Mouse (Mus musculus) B cell, adult 2 months (primary cell): Measurements from ENCODE around the gene Nipal3.

ENCODE experiments used
- DNase-seq, 2 experiments: peaks; one replicate each; pipeline ENCODE4 v3.0.0; 2022

Gene Nipal3

DNA sequence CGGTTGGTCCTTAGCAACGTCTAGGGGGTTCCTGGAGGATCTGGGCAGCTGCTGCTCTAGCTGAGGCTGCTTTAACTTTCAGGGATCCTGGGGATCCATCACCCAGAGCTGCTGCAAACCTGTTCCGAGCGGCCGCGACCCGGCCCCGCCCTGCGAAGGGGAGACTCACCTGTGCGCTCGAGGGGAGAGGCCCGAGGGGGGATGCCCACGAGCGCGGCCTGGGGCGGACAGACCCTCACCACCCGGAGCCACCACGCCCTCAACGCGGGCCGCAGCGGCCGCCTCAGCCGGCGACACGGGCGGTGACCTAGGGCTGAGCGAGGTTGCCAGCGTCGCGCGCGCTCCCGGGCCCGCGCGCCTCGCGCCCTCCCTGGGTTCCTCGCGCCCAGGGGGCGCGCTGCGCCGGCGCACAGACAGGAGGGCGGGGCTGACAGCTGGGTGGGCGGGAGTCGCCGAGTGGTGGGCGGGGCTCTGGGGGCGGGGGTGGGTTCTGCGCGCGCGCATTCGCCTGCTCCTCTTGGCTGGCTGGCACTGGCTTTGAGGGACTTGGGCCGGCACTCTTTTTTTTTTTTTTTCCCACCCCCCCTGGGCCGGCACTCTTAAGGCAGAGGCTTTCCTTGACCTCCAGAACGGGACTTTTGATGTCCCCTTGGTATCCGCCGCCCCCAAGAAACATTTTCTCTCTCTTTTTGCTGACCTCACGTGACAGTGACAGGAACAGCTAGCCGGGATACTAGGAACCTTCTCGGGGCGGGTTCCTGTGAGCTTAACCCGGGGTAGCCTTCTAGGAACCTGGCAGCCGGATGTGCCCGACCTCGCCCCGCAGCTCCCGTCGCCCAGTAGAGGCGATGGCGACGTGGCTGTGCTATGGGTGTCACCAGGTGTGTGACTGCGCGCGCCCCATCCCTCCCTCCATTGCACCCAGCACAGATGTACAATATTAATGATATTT is 61.1 kb downstream of the Nipal3 start, which contains the start of gene Rcan3:
Gene Rcan3 (minus strand): TSS at position 411 of the 952 bp plus-strand sequence.
- DNase-seq: peak; percentile 82 to 85

DNA sequence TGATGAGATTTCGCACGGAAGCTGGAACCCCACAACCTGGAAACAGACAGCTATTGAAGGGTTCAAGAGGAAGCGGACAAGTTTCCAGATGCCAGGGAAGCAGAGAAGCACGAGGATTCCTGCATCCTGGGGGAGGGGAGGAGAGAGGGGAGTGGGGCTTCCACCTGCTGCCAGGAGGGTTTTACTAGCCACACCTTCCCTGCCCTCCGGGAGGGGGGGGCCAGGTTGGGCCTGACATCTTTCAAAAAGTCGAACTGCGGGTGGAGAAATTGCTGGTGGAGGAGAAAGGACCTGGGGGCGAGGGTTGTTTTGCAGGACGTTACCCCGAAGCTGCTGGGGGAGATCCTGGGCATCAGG is 61.8 kb downstream of the Nipal3 start:
- no peak for DNase-seq

- DNase-seq: no peak
Observed at GRCm38 (mm10) chr4:135429990-135430760, 64.7 kb downstream of the Nipal3 start.

DNA sequence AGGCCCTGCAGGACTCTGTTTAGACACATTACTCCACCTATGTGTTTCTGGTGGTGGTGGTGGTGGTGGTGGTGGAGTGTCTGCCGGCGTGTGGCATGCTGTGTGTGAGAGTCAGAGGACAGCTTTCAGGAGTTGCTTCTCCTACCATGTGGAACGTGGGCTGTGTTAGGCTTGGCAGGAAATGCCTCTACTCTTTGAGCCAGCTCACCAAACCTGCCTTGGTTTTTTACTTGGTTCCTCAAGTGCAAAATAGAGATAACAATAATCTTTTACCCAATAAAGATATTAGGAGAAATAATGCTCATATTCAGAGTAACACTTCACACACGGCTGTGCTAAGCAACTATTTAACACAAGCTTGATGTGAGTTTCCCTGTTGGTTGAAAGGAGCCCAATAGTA is 65.5 kb downstream of the Nipal3 start:
- DNase-seq: no peak

GRCm38 (mm10) chr4:135426587-135426986 is 68.3 kb downstream of the Nipal3 start:
- no peak for DNase-seq

DNA sequence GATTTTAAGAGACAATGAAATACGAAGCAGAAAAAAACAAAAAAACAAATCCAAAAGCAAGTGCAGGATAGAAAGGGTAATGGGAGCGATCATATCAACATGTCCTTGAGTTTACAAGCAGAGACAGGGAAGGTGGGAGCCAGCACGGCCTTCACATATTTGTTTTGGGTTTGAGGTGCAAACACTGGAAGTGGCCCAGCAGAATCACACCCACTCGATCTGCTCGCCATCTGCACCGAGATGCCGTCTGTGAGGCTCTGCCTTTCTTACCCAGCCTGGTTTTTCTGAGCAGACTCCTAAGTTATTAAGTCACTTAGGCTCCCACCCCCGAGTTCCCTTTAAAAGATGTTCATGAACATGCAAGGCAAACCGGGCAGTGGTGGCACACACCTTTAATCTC is 69.2 kb downstream of the Nipal3 start:
- DNase-seq: no peak

DNA sequence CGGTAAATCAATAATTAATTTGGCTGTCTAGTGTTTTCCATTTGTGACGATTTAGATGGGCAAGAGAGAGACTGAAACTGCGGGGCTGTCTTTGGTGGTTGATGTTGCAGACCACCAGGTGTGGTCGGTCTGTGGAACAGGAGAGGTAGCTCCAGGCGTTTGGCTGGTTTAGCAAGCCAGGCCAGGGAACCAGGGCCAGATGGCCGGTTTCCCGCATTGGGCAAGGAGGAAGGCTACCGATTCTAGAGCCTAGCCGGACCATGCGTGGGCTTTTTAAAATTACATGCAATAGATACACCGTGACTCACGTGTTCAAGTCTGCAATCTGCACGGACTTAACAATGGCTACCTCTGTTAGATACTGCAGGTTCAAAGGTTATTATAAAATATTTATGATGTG is 73.9 kb downstream of the Nipal3 start:
- DNase-seq: no peak

- DNase-seq: no peak
Observed at GRCm38 (mm10) chr4:135420416-135420815, 74.4 kb downstream of the Nipal3 start.

DNA sequence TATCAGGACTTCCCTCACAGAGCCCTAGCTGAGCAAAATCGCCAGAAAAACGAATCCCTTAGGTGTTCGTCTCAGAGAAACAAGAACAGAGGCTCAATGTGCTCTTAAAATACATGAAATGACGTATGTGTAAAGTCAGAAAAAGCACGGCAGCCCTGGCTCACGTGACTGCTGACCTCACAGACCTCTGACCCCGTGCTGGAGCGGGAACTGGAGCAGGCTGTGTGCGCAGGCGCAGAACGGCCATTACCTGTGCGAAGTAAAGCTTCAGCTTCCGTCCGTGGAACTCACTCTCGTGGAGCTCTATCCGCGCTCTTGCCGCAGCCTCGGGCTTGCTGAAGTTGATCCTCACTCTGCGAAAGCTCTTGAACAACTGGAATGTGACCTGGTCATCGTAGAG is 74.8 kb downstream of the Nipal3 start:
- no peak for DNase-seq

DNA sequence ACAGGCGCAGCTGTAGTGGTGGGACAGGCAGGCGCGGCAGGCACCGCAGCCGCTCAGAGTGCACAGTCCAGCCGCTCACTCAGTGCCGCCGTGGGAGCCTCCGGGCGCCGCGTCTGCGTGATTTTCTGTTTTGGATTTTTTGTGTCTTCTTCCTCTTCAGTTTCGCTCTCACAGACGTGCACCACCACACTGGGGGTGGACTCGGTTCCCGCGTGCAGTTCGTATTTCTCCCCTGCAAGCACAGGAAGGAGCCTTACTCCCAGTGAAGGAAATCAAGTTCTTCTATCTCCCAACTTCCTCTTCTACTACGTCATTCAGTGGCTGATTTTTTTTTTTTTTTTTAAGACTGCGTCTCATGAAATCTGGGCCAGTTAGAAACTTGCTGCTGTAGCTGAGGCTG is 78.5 kb downstream of the Nipal3 start:
- no peak for DNase-seq

DNA sequence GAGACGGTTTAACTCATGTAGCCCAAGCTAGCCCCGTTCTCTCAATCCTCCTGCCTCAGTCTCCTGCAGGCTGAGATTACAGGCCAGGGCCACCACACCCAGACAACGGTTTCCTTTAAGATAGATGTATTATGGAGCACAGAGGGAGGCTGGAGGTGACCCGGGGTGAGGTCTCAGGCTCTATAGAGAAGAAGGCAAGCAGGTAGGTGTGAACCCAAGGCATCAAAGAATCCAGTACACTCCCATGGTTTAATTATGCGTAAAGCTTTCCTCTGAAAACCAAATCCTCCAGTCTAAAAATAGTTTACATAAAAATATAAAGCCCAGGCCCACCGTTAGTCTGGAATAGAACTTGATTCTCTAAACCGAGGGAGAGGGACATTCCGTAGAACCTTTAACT is 81.3 kb downstream of the Nipal3 start:
- DNase-seq: no peak

GRCm38 (mm10) chr4:135411633-135412032 is 83.2 kb downstream of the Nipal3 start:
- DNase-seq: peak; percentile 79 to 81

- DNase-seq: peak; percentile 10 to 14
Observed at GRCm38 (mm10) chr4:135406180-135406579, 88.7 kb downstream of the Nipal3 start.

GRCm38 (mm10) chr4:135404916-135405315 is 89.9 kb downstream of the Nipal3 start:
- DNase-seq: no peak

DNA sequence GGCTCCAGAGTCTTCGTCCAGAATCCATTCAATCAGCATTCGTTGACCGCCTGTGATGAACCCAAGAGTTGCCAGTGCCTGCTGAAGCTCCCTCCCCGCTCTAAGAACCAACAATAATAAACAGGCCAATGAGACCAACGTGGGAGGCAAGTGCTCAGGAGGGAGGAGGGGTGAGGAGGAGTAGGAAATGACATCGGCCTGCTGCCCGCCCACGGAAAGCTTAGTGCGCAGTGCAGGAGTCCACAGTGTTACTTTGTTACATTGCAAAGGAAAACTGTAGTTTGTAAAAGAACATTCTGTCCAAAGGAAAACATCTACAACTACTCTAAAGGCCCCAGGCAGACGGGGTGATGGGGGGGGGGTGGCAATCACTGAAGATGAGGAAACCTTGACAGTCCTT is 90.8 kb downstream of the Nipal3 start:
- DNase-seq: no peak

DNA sequence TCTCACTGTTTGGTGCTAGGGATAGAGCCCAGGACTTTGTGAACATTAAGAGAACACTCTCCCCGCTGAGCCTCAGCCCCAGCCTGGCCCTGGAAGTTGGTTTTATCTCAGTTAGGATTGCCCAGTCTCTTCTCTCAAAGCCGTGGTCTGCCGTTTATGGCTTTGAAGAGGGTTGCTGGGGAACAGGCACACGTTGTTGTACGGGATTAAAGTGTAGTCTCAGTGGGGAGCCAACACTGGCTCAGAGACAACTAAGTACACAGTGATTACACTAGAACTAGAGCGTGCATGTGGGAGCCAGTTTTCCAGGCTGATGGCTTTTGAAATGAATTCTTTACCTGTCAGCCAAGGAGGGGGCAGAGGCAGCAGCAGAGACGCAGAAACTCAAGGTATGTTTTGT is 93.0 kb downstream of the Nipal3 start:
- DNase-seq: no peak

- DNase-seq: no peak
Observed at GRCm38 (mm10) chr4:135397991-135398390, 96.8 kb downstream of the Nipal3 start, which contains the start of gene Ncmap. Gene Ncmap, minus strand, starts transcription at chr4:135398227.

DNA sequence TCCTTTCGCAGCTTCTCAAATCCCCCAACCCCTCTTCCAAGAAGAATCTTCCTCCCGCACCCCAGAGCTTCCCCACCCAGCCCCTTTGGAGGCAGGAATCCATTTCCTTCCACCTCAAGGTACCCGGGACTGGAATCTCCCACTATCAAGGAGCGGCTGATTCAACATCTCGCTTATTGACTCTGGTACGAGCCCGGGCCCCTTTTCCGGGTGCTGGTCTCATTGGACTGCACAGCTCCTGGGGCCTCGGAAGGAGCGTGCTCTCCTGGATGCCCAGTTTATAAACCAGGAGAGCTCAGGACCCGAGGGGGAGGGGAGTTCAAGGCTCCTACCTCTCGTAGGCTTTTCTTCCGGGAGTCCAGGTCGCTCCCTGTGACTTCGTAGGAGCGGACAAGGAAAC is 97.3 kb downstream of the Nipal3 start:
- DNase-seq: no peak

DNA sequence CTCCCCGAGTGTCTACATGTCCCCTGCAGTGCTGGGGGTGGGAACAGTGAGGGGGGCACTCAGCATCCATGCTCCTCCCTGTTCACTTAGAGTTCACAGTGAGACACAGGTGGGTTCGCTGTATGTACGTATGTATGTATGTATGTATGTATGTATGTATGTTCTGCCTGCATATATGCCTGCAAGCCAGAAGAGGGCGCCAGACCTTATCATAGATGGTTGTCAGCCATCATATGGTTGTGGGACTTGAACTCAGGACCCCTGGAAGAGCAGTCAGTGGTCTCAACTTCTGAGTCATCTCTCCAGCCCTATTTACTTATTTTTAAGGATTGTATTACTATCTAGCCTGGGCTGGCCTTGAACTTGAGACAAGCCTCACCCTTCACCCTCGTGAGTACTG is 98.5 kb downstream of the Nipal3 start:
- no peak for DNase-seq
